Mouse (Mus musculus) brain, embryonic 18.5 days (tissue): ENCODE data around the gene Aldob.

Experiments
- DNase-seq: peaks from one replicate; pipeline ENCODE4 v3.0.0-alpha.2; 2012; ENCODE audit warnings: low read depth, low spot score

Aldob gene

DNA sequence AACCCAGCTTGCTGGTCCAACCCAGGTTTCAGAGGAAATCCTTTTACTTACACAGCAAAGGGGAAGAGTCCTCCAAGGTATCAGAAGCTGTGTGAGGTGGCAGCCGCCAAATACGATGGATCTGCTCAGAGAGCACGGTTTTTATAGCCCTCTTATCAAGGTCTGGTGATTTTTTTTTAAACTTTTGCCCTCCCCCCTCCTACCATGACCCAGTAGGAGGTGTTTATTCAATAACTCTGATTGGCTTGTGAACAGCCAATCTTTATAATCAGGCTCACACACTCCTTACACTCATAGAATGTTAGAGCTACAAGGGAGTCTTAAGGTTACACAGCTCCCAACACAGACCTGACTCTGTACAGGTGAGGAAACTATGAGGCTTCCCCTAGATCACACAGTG lies at the start of gene Aldob:
Aldob (minus strand) TSS at position 164 of the 400 bp plus-strand sequence.
- DNase-seq = no peak

DNA sequence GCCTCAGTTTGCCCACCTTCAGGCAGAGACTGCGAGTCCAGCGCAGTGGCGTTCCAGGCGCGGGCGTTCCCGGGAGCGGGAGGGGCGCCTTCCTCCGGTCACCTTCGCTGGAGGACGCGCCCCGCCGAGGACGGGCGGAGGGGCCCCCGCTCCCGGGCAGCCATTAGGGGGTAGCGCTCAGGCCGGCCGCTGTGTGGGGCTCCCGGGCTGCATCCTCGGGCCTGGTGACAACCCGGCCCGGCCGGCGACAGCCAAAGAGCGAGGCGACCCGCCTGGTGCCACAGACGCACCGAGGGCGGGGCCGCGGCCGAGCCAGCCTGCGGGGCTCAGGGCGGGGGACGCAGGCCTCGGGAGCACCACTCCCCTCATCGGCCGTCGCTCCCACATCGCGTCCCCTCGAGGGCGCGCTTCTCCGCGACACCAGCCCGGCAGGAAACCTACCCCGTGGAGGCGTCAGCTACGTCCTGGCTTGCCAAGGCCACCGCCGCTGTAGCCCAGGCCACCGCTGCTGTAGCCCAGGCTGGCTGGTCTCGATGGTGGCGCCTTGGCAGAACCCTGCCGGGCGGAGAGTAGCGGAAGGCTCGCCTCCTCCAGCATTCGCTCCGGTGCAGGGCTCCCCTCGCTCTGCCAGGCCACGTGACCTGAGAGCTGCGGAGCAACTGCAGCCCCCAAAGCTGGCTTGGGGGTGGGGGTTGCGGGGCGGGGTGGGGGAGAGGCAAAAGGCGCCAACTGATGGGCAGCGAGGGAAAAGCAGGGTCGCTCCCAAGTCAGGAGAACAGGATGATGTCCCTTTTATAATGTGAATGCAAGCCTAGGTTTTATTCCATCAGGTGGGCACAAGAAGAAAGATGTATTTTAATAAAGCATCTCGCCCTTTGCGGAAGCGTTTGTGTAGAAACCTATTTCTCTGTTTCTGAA lies 48.1 kb upstream of the Aldob start, which contains the start of gene Tmem246:
Tmem246 (minus strand) TSS at position 694 of the 918 bp plus-strand sequence.
- DNase-seq = peak; percentile 69

DNA sequence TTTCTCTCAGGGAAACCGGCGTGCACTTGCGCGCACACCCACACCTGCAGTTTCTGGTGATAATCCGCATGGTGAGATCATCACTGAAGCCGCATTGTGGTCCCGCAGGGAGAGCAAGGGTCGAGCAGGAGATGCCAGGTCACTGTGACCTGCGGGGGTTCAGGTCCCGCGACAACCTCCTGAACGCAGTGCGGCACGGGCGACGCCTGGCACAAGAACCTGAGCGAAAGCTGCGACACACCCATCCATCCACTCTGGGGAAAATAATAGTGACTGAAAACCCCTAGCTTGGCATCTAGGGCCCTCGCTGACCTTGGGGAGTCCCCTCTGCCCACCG lies 47.5 kb upstream of the Aldob start:
- DNase-seq = no peak

DNA sequence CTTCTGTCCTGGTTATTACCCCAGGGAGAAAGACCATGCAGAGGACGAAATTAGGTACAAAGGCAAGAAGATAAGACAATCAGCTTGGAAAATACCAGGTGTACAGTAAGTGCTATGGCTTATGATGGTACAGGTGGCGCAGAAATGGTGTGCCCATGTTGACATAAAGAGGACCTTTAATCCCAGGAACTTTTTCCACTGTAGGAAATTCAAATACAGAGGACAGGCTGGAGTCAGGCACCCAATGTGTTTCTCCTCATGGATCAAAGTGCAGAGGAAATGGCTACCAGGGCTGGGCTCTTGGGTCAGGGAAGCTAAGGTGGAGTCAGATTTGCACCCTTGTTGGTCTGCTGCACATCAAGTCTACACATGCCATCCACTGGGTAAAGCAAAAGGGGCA lies 40.8 kb upstream of the Aldob start:
- no peak for DNase-seq

DNA sequence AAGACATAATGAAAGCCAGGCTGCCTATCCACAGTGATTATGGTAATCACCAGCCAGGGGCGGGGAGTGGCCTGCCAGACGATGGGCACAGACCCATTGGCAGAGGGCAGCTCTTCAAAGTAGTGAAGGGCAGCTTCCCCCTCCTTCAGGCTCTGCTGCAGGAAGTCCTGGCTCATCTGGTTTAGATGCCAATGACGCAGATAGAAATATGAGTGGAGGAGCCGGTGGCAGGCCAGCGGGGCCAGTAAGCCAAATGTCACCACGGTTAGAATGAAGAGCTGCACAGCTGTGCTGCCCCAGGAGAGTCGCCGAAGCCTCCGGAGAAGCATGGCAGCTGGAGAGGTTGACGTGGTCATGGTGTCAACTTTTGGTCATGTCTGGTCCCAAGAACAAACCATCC lies 37.5 kb upstream of the Aldob start:
- no peak for DNase-seq

DNA sequence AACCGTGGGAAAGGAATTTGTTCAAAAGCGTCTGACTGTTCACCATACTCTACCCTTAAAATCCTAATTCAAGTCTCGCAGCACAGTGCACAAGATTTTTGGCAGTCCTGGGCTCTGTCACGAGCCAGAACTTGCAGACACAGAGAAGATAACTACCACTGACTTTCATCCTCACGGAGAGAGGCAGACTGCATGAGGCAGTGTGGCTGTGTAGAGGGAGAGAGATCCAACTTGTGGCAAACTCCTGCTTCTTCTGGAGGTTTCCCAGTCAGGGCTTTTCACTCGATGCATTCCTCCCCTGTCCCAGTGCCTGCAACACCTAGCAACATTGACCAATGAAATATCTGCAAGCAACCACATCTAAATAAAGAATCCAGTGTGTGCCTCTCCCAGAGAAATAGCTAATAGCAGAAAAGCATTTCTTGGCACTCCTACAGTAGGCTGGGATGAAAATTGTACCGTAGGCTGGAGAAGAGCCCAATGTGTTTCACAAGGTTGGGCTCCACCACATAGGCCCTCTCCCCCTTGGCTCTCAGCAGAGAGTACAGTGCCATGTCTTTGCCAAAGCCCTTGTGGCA lies 36.3 kb upstream of the Aldob start:
- DNase-seq = no peak

DNA sequence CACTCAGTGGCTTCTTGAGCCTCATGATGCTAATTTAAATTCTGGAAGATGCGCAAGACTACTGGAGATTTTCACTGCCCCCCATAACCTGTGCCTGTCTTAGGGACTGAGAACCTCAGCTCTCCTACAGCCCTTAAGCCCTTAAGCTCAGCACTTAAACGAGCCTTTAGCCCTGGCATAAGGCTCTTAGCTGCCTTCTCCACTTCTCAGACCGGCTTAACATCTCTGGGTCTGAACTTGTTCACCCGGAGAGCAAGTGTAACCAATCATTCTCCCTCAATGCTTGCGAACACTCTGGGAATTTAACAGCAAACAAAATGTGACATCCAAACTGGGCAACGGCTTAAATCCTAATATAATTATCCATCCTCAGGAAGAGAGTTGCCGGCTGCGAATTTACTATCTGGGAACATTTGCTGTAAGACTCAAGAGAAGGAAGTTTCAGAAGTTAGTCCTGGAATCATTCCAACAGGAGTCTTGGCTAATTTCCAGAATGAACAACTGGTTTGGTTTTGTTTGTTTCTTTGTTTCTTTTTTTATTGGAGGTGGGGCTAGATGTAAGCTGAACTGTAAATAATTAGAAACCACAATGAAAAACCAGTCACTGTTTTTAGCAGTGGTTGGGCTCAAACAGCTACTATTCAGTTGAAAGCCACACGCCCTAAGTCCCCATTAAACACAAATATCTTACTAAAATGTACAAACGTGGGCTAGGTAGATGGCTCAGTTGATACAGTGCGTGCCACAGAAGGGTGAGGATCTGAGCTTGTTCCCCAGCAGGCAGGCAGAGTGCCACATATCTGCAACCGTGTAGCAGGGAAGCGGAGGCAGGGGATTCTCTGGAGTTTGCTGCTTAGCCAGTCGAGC lies 34.9 kb upstream of the Aldob start:
- DNase-seq = no peak

DNA sequence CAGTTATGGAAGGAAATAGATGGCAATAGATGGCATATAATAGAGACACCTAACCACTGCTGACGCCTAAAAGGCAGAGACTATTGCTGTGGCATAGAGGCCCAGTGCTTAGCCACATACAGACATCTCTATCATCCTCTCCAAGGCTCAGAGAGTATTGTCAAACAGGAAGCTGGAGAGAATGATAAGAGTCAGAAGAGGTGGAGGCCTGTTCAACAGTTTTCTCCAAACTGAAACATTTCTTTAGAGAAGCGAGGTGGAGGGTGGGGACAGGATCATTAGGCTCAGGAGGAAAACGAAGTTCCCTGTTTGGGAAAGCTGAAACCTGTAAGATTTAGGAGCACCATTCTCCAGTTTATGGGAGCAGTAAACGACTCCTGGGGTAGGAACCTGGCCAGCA lies 31.9 kb upstream of the Aldob start:
- no peak for DNase-seq

DNA sequence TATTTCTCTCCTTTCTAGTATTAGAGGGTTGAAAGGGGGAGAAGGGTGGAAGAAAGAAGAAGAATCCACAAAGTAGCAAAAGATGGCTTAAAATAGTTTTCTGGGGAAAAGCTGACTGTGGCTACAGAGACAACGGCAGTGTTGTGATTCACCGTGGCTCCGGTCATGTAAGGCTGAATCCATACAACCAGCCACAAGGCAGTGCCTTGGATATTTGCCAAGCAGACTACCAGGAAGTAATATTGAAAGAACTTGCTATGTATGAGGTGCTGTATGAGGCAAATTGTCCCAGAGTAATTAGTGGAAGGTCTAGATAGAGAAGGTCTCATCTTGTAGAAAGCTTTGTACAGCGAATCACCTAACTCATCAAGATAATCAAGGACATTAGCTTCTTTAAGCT lies 22.8 kb upstream of the Aldob start:
- no peak for DNase-seq

DNA sequence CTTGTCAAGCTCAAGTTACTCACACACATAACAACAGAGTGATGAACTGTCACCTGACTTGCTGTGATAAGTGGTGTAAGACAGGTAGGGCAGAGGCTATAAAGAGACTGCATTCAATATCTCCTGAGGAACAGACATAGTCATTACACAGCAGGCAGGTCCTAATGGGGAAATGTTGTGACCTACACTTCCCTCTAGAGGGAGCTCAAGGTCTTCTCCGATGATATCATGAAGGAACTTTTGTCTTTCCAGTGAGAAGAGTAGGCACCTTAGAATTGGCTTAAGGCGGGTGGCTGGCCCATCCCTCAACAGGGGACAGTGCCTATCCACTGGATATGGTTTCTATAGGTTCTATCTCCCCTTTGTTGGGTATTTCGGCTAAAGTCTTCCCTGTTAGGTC lies 18.3 kb upstream of the Aldob start:
- DNase-seq = no peak

DNA sequence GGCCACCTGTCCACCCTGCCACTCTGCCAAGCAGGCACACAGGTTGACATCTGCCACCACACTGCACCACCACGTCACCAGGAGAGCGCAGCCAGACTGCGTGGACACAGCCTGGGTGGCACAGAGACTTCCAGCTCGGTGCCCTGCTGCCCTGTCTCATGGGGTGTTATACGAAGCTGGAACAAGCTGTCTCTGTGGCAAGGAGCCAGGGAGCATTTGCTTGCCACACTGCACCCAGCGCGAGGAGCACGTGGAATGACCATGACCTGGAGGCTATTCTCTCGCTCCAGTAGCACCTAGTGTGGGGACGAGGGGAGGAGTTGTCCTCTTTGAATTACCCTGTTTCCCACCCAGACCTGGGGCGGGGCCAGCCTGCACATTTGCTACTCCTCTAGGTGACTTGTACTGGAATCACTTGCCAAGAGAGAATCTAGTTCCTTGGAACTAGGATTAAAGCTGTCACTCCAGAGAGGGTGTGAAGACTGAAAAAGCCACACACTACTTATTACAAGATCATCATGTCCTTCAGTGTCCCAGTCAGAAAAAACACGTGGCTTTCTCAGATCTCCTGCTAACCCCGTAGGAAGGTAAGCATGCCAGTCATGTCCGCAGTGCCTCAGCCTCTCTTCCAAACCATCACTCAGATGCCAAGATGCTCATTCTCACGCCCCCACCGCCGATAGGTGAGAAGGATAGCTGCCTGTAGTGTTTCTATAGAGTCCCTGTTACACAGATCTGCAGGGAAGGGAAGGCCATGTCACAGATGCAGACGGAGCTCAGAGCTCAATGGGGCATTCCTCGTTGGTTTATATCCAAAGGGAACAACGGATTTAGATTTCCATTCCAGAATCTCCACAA lies 10.8 kb upstream of the Aldob start:
- DNase-seq = no peak

DNA sequence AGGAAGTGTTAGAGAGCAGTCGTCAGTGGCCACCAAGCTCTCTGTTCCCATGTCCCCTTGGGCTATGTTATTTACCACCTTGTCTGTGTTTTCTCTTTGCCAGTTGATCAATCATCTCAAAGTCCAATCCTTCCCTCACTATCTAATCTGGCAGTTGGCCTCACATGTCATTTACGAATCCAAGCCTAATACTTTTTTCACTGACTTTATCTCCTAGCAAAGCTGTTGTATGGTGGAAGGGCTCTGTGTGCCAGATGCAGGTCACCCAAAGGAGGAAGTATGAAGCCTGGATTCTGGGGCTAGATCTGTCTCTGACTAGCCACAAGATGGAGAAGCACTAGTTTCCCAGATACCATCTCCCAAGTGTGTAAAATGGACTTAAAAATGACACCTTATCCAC lies 8.8 kb upstream of the Aldob start:
- DNase-seq = no peak

DNA sequence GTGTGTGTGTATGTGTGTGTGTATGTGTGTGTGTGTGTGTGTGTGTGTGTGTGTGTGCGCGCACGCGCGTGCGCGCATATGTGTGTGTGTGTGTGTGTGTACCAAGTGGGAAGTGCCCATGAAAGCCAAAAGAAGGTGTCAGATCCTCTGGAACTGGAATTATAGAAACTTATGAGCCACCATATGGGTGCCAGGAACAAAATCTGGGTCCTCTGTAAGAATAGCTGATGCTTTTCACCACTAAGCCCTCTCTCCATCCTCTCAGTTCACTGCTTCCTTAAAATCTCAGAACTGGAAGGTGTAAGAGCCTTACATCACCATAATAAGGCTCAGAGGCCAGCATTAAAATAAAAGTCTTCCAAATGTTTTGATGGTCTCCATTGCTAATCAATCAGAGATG lies 8.0 kb upstream of the Aldob start:
- no peak for DNase-seq

DNA sequence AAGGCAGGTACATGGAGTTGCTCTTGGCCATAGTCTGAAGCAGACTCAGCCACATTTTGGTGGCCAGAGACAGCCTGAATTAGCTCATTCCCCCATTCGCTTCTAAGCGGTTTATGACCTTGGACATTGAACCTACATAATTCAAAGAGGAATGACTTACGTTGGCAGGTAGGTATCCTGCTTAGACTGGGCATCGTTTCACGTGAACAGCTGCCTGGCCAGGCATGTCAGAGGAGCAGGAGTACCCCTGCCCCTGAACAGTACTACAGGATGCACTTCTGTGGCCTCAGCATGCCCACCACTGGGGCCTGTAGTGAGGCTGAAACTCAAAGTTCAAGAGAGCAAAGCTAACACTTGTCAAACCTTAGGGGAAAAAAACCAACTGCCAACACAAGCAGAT lies 4.0 kb upstream of the Aldob start:
- DNase-seq = no peak

DNA sequence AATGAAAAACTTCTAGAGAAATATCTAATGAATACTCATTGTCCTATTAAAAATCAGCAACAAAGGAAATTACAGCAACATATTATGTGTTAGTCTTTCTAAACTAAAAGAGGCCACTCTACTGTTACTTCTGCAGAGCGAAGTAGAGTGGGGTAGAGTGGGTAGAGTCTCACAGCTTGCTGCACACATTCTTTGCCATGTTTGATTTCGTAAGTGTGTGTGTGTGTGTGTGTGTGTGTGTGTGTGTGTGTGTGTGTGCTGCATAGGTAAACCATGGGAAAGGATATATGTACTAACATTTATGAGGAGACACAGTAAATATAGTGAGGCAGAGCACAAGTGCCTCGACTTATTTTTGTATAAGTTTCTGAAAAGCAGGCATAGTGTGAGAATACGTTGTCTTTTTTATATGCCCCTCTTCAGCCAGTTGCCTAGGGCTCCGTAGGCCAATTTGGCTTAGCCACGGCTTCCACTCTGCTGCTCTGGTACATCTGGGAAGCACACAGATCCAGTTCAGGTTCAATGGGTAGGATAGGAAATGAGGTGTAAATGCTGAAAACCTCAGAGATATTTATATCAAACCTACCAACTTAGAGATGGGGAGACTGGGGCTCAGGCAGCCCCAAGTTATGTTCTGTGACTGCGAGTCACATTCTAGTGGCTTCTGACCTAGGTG lies 1.7 kb downstream of the Aldob start:
- DNase-seq = no peak

DNA sequence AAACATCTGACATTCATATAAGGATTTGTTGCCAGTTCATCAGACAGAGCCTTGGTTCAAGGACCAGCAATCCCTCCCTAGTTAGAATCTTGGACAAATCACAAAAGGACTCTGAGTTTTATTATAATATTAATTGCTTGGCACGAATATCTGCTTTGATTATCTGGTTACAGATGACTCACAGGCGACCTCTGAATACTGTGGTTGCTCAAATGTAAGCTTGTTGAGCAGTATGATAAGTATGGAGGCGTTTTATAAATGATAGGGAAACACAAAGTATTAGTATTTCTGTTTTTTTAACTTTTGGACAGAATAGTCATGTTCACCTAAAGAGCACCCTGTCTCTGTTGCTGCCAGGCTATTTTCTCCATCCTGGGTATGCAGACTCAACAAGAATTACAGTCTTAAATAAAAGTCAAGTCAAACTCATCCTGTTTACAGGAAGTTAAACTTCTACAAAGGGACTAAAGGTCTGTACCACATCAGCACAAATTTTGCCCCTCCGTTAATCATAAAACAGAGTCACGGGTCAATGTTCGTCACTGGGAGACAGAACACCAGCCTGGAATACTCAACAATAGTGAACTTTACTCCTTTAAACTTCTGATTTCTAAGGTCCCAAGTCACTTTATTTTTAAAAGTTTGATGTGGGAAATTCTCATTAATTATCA lies 2.3 kb downstream of the Aldob start:
- DNase-seq = no peak

DNA sequence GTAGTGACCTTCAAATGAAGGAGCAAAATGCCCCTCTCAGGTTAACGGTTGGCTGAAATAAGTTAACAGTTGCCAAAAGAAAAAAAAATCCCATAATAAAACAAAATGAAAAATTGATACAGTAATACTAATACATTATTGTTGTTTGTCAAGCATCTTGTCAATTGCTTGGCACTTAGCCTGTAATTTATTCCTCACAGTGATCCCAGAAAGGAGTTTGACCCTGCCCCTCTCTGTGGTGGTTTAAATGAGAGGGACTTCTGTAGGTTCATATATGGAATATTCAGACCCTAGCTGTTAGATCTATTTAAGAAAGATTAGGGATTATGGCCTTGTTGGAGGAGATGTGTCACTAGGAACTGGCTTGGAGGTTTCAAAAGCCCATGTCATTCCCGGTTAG lies 3.3 kb downstream of the Aldob start:
- no peak for DNase-seq

DNA sequence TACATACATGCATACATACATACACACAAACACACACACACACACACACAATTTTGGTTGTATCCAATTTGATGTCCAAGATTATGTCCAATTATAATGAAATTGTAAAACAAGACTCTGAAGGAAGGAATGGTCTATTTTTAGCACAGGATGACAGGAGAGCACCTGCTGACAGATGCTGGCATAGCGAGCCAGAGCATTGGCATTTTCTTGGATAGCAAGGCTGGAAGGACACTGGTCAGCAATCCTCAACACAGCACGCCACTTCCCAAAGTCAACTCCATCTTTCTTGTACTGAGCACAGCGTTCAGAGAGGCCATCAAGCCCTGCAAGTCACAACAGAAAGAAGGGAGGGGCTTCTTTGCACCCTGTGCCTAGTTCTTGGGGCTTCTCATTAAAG lies 8.4 kb downstream of the Aldob start:
- no peak for DNase-seq

DNA sequence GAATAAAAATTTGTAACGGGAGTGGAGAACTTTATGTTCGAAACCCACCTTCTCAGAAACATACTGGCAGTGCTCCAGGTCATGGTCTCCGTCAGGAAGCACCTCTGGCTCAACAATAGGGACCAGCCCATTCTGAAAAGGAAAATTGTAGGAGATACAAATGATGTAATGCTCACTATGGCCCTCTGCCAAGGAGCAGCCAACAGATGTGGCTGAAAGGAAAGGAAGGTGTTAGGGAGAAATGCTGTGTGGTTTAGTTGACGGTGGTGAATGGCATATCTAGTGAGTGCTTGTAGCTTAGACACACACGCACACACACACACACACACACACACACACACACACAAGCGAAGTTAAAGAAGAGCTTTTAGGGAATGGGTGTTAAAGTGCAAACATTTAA lies 9.7 kb downstream of the Aldob start:
- no peak for DNase-seq

DNA sequence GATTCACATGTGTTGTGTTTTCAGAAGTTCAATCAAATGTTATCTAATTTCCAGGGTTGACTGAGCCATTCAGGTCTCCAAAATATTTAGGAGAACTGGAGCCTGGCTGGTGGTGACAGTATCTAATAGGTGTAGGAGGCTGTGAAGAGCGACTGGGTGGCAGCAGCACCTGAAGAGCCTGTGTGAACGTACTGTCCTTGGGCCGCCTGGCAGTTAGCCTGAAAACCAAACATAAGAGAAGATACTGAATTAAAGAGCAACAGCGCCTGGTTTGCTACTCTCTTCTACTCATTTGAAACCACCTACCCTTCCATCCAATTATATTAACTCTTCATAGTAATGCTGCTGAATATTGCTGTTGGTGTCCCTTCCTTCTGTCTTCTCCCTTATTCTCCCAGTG lies 12.7 kb downstream of the Aldob start:
- DNase-seq = no peak
